Mouse (Mus musculus) liver, embryonic 14.5 days (tissue): ENCODE measurements at regions not wholly inside any gene's neighbourhood (a gene's known extent, or its start where the extent isn't known, plus 50 kb on each side); places are given as distances from the start of the nearest gene placed in this dataset.

Source experiments
- CTCF ChIP-seq: IDR thresholded peaks from 2 replicates; pipeline ENCODE4 v1.5.1; 2016; ENCODE audit warnings: antibody characterized with exemption, low read depth, control low read depth
- EP300 ChIP-seq: IDR thresholded peaks from 2 replicates; pipeline ENCODE4 v1.6.1; 2016; ENCODE audit warnings: antibody characterized with exemption, low read depth

GRCm38 (mm10) chr1:137133734-137134133, 173.5 kb upstream of the Nr5a2 start:
- no peak for TF ChIP-seq CTCF
- TF ChIP-seq EP300, result no peak
